Mouse (Mus musculus) embryonic facial prominence, embryonic 13.5 days (tissue): Measurements from ENCODE around the gene Wwox. TPM values are rescaled to one million over a fixed set of nuclear protein-coding genes. Genes with fewer than 3 reads are reported as not detected.

Experiments used
- ATAC-seq: fragments of 200-750 bp; cut with Nextera tagmentation; 2 replicates; pipeline ENCODE4 v1.8.0; 2017; ENCODE audit warnings: low read depth; ENCODE audit not compliant: insufficient number of reproducible peaks, insufficient read depth, low FRiP score, low TSS enrichment
- H3K27ac ChIP-seq: fragments of 300-500 bp; sonication (generic); 2 replicates; pipeline ENCODE4 v1.5.1; 2015; ENCODE audit warnings: moderate library complexity, mild to moderate bottlenecking, inconsistent platforms
- H3K27me3 ChIP-seq: fragments of 300-500 bp; sonication (generic); 2 replicates; pipeline ENCODE4 v1.6.1; 2015; ENCODE audit warnings: mild to moderate bottlenecking, inconsistent platforms
- H3K36me3 ChIP-seq: fragments of 300-500 bp; sonication (generic); 2 replicates; pipeline ENCODE4 v1.6.1; 2015; ENCODE audit warnings: mild to moderate bottlenecking, inconsistent platforms
- H3K4me1 ChIP-seq: fragments of 300-500 bp; sonication (generic); 2 replicates; pipeline ENCODE4 v1.6.1; 2015; ENCODE audit warnings: inconsistent platforms
- H3K4me2 ChIP-seq: fragments of 300-500 bp; sonication (generic); 2 replicates; pipeline ENCODE4 v1.6.1; 2015; ENCODE audit warnings: moderate library complexity, mild to moderate bottlenecking, inconsistent platforms
- H3K4me3 ChIP-seq: fragments of 300-500 bp; sonication (generic); 2 replicates; pipeline ENCODE4 v1.5.1; 2015; ENCODE audit warnings: mild to moderate bottlenecking, inconsistent platforms
- H3K9ac ChIP-seq: fragments of 300-500 bp; sonication (generic); 2 replicates; pipeline ENCODE4 v1.6.1; 2015; ENCODE audit warnings: mild to moderate bottlenecking, inconsistent platforms
- H3K9me3 ChIP-seq: fragments of 300-500 bp; sonication (generic); 2 replicates; pipeline ENCODE4 v1.6.1; 2016; ENCODE audit warnings: inconsistent platforms
- WGBS: fragments of 180-500 bp; shearing (Covaris S2); methylation state at CpG from one replicate; pipeline ENCODE4 v1.1.7; 2015; ENCODE audit warnings: mixed read lengths; 5-methylcytosine and 5-hydroxymethylcytosine counted together
- polyA plus RNA-seq: library from polyadenylated mRNA; unstranded; fragments of >200 nt; fragmentation: Nextera tagmentation; extraction: Ambion mirVana; gene quantifications from 2 replicates; pipeline ENCODE4 v1.2.1, GENCODE M21; 2015

Gene Wwox
- polyA plus RNA-seq, 1 experiment from 2014 or later = 11.5 TPM

GRCm38 (mm10) chr8:114783321-114783720, 343.9 kb downstream of the Wwox start:
- Histone ChIP-seq H3K4me2 (no peak overlapping the region), H3K4me1 (no peaks in the 10 kb centered on the region), H3K9me3 (no peaks in the 10 kb centered on the region), H3K4me3 (no peak overlapping the region), H3K36me3 (no peaks in the 10 kb centered on the region), H3K27me3 (peaks cover 4% of the 10 kb centered on the region; the same call in 1 of the 2 replicates), H3K9ac (no peak overlapping the region), H3K27ac (no peak overlapping the region)
- WGBS = 79% methylated on average over 8 of the region's 8 CpGs
- ATAC-seq = no peak

- H3K36me3 ChIP-seq = no peaks in the 10 kb centered on the region
- H3K4me1 ChIP-seq = no peaks in the 10 kb centered on the region
- WGBS = 88% methylated on average over 11 of the region's 11 CpGs
- no peak overlapping the region for H3K4me3 ChIP-seq
- H3K9ac ChIP-seq = no peak overlapping the region
- no peaks in the 10 kb centered on the region for H3K9me3 ChIP-seq
- peaks cover 5% of the 10 kb centered on the region; the same call in 1 of the 2 replicates for H3K27me3 ChIP-seq
- H3K27ac ChIP-seq = no peak overlapping the region
- H3K4me2 ChIP-seq = no peak overlapping the region
- ATAC-seq = no peak
Measured at GRCm38 (mm10) chr8:114785834-114786233, 346.4 kb downstream of the Wwox start.

DNA sequence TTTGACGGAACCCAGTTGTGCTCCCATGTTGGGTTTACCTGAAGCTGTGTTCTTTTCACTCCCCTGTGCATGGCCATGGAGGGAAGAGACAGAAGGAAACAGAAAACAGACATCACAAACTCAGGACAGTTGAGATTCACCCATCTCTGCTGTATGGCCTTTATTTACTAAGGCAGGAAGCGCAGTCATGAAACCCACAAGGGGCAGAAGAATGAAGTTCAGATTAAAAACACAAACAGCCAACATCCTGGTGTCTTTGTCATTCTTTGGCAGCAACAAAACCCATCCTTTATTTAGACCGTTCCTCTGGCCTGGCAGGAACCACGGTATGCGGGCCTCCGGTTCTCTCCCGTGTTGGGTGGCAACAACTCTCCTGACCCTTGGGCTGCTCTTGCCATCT, 350.2 kb downstream of the Wwox start:
- no peaks in the 10 kb centered on the region for H3K4me1 ChIP-seq
- H3K27ac ChIP-seq = no peak overlapping the region
- no peak overlapping the region for H3K4me2 ChIP-seq
- H3K36me3 ChIP-seq = no peaks in the 10 kb centered on the region
- ATAC-seq = no peak
- peaks cover 4% of the 10 kb centered on the region; the same call in 1 of the 2 replicates for H3K27me3 ChIP-seq
- H3K9me3 ChIP-seq = no peaks in the 10 kb centered on the region
- H3K9ac ChIP-seq = no peak overlapping the region
- 81% methylated on average over 7 of the region's 7 CpGs for WGBS
- H3K4me3 ChIP-seq = no peak overlapping the region

DNA sequence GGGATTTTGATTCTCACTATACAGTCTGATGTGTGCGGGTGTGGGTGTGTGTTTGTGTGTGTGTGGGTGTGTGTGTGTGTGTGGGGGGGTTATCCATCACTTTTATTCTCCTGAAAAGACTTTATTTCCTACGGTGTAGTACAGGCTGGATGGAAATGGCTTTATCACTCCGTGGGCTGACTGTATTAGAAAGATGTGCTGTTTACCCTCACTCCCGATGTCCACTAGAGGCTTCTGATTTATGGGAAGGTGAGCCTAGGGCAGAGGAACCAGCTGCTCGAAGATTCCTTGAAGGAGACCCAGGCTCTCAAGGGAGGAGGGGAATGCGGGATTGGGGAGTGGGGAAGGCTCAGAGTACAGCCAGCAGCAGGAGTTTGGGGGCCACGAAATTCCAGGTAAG, 351.3 kb downstream of the Wwox start:
- Histone ChIP-seq H3K9me3 (no peaks in the 10 kb centered on the region), H3K9ac (no peak overlapping the region), H3K36me3 (no peaks in the 10 kb centered on the region), H3K4me2 (no peak overlapping the region), H3K27me3 (peaks cover 4% of the 10 kb centered on the region; the same call in 1 of the 2 replicates), H3K27ac (no peak overlapping the region), H3K4me1 (no peaks in the 10 kb centered on the region), H3K4me3 (no peak overlapping the region)
- 81% methylated on average over 7 of the region's 7 CpGs for WGBS
- no peak for ATAC-seq

DNA sequence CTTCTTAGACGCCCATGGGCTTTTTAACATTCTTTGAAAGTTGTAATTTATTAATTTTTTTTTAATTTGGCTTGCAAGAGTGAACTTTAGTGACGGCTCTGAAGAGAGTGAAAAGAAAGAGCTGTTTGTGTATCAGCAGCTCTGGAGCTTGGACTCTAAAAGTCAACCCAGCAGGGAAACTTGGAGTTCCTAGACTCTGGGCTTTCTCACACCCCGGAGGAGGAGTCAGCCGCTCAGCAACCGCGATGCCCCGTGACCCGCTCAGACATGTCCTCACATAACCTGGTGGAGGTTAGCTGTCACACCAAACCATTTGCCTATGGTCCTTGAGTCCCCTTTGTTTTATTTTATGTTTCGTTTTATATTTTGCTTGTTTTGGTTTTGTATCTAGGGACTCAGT, 354.2 kb downstream of the Wwox start:
- H3K27me3 ChIP-seq = peaks cover 4% of the 10 kb centered on the region; the same call in 1 of the 2 replicates
- no peaks in the 10 kb centered on the region for H3K9me3 ChIP-seq
- no peak for ATAC-seq
- no peak overlapping the region for H3K27ac ChIP-seq
- H3K4me1 ChIP-seq = no peaks in the 10 kb centered on the region
- 83% methylated on average over 9 of the region's 9 CpGs for WGBS
- no peaks in the 10 kb centered on the region for H3K36me3 ChIP-seq
- H3K9ac ChIP-seq = no peak overlapping the region
- H3K4me3 ChIP-seq = no peak overlapping the region
- no peak overlapping the region for H3K4me2 ChIP-seq

- WGBS = 71% methylated on average over 7 of the region's 7 CpGs
Measured at GRCm38 (mm10) chr8:114801428-114802134, 362.1 kb downstream of the Wwox start.

DNA sequence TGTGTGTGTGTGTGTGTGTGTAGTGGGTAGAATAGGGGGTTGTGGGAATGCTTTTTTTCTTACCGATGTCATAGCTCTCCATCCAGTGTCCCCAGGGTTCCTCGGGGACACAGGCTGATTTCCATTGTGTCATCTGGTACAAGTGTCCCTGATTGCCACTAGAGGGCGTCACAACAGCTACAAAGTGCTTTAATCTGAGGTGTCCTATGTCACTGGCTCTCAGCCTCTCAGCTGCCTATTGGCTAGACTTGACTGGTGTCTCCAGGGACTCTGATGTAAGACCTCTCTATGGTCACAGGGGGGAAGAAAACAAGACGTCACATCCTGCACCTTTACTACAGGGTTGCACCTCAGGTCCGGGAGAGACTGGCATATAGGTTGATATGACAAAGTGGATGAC, 363.7 kb downstream of the Wwox start:
- no peak for ATAC-seq
- Histone ChIP-seq H3K9me3 (no peaks in the 10 kb centered on the region), H3K4me3 (no peak overlapping the region)

More at GRCm38 (mm10) chr8:114801428-114802134, 362.1 kb downstream of the Wwox start:
- ATAC-seq = no peak
- Histone ChIP-seq H3K4me1 (peaks cover 6% of the 10 kb centered on the region; the same call in 1 of the 2 replicates), H3K4me2 (no peak overlapping the region), H3K9ac (no peak overlapping the region), H3K9me3 (no peaks in the 10 kb centered on the region), H3K27ac (no peak overlapping the region), H3K36me3 (no peaks in the 10 kb centered on the region), H3K27me3 (no peaks in the 10 kb centered on the region), H3K4me3 (no peak overlapping the region)

DNA sequence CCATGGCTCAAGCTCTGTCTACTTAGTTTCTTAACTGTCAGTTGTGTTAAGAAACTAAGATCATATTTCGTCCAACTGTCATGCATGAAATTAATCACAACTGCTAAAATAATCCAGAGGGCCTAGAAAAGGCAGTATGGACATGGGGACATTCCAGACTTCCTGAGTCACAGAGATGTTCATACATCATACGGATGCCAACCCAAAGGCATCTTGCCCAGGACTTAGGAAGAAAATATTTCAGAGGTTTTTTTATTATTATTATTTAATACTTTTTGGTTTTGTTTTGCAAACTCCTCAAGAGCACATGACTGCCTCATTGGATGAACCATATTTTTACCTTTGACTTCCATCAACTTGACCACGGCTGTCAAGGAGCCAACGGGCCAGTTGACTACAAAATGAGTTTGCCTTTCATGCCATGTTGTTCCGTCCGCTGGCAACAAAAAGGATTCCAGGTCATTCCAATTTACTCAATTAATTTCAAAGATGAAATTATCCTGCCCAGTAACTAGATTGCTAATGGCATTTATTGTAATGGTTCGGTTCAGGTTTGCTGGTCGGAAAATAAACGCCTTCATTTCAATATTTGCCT, 367.5 kb downstream of the Wwox start:
- Histone ChIP-seq H3K4me3 (no peak overlapping the region), H3K9ac (no peak overlapping the region), H3K4me1 (no peaks in the 10 kb centered on the region), H3K27ac (no peak overlapping the region), H3K36me3 (no peaks in the 10 kb centered on the region), H3K9me3 (peaks cover 4% of the 10 kb centered on the region; the same call in 1 of the 2 replicates), H3K27me3 (no peaks in the 10 kb centered on the region), H3K4me2 (no peak overlapping the region)
- 87% methylated on average over 9 of the region's 9 CpGs for WGBS
- no peak for ATAC-seq

More for the DNA sequence above, 363.7 kb downstream of the Wwox start:
- H3K27ac ChIP-seq = no peak overlapping the region
- no peak overlapping the region for H3K9ac ChIP-seq
- no peaks in the 10 kb centered on the region for H3K36me3 ChIP-seq
- H3K4me1 ChIP-seq = peaks cover 6% of the 10 kb centered on the region; the same call in 1 of the 2 replicates
- H3K4me2 ChIP-seq = no peak overlapping the region
- whole genome bisulfite sequencing = 53% methylated on average over 5 of the region's 5 CpGs
- no peaks in the 10 kb centered on the region for H3K27me3 ChIP-seq

- H3K36me3 ChIP-seq = no peaks in the 10 kb centered on the region
- no peak for ATAC-seq
- H3K27ac ChIP-seq = no peak overlapping the region
- no peaks in the 10 kb centered on the region for H3K4me1 ChIP-seq
- H3K27me3 ChIP-seq = no peaks in the 10 kb centered on the region
- H3K4me2 ChIP-seq = no peak overlapping the region
- H3K4me3 ChIP-seq = no peak overlapping the region
- 88% methylated on average over 22 of the region's 22 CpGs for WGBS
- H3K9ac ChIP-seq = no peak overlapping the region
- H3K9me3 ChIP-seq = peaks cover 4% of the 10 kb centered on the region; the same call in 1 of the 2 replicates
Measured at GRCm38 (mm10) chr8:114807676-114808426, 368.4 kb downstream of the Wwox start.

- Histone ChIP-seq H3K9ac (no peak overlapping the region), H3K4me2 (no peak overlapping the region), H3K4me3 (no peak overlapping the region), H3K36me3 (no peaks in the 10 kb centered on the region), H3K9me3 (peaks cover 4% of the 10 kb centered on the region; the same call in 1 of the 2 replicates), H3K4me1 (0 out of 2 replicates have a peak, but pooled peaks cover 6% of the 10 kb centered on the region), H3K27ac (no peak overlapping the region), H3K27me3 (no peaks in the 10 kb centered on the region)
- WGBS = 91% methylated on average over 5 of the region's 5 CpGs
- no peak for ATAC-seq
Measured at GRCm38 (mm10) chr8:114810470-114810869, 371.0 kb downstream of the Wwox start.

DNA sequence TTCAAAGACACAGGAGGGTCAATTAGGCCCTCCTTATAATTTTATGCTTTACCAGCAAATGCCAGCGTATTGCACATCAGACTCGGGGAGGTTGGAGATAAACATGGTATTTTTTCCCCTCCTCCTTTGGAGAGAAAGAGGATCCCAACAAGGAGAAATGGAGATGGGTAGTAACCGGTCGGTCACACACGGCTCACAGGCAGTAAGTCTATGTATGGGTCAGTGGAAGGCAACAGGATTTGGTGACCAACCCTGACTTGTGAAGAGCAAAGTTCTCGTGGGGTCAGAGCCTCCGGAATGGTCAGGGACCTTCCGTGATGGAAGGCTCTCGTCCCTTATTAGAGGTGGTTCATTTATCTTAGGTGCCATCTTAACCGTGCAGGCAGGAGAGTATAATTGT, 374.4 kb downstream of the Wwox start:
- Histone ChIP-seq H3K9ac (no peak overlapping the region), H3K9me3 (peaks cover 4% of the 10 kb centered on the region; the same call in 1 of the 2 replicates), H3K4me1 (peaks cover 19% of the 10 kb centered on the region), H3K4me2 (no peak overlapping the region), H3K4me3 (no peak overlapping the region), H3K36me3 (no peaks in the 10 kb centered on the region), H3K27me3 (no peaks in the 10 kb centered on the region), H3K27ac (no peak overlapping the region)
- no peak for ATAC-seq
- 89% methylated on average over 10 of the region's 10 CpGs for WGBS
